Mouse (Mus musculus) lung, postnatal 0 days (tissue): Measurements from ENCODE around the gene Unc5c.

Experiments
- CTCF ChIP-seq: IDR thresholded peaks from 2 replicates; pipeline ENCODE4 v1.5.1; 2016; ENCODE audit warnings: antibody characterized with exemption, mild to moderate bottlenecking
- EP300 ChIP-seq: IDR thresholded peaks from 2 replicates; pipeline ENCODE4 v1.6.1; 2016; ENCODE audit warnings: antibody characterized with exemption, mild to moderate bottlenecking, control low read depth

GRCm38 (mm10) chr3:141745322-141745721 lies 280.3 kb downstream of the Unc5c start:
- TF ChIP-seq CTCF: no peak
- no peak for TF ChIP-seq EP300
